Mouse (Mus musculus) testis, adult 2 months (tissue): ENCODE data around the gene Zcchc2.

Experiments used
- CTCF ChIP-seq: fragments of 200-500 bp; IDR thresholded peaks from 2 replicates; pipeline ENCODE4 v1.5.1; 2012; ENCODE audit warnings: low read depth, mild to moderate bottlenecking, inconsistent platforms, low read length, moderate library complexity; ENCODE audit not compliant: control insufficient read depth, insufficient read depth, insufficient replicate concordance
- POLR2A ChIP-seq: fragments of 200-500 bp; IDR thresholded peaks from 2 replicates; pipeline ENCODE4 v1.6.1; 2012; ENCODE audit warnings: low read depth, mild to moderate bottlenecking, inconsistent platforms, low read length, moderate library complexity; ENCODE audit not compliant: control insufficient read depth

DNA sequence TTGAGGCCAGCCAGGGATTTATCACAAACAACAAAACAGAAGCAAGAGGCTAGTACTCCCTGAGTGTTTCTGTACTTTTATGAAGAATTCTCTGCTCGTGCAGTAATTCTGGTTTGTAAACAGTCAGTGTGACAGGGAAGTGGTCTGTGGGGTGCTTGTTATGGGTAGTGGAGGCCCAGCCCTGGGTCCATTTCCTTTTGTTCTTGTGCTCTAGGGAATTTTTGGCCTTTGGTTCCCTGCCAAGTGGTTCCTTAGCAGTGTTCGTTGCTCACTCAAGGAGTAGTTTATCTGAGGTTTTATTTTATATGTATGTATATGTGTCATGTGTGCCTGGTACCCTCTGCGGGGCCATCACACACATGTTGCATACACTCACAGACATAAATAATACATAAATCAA lies 7.1 kb downstream of the Zcchc2 start:
- TF ChIP-seq POLR2A, result no peak
- TF ChIP-seq CTCF, result no peak
